Mouse (Mus musculus) E14TG2a.4 (cell line): ENCODE data around the gene Dlgap5.

ENCODE experiments used
- H3K27me3 ChIP-seq: 2 replicates; pipeline ENCODE4 v1.6.1; 2014; ENCODE audit warnings: low read length, control low read depth; ENCODE audit not compliant: insufficient read depth
- H3K36me3 ChIP-seq: 2 replicates; pipeline ENCODE4 v1.6.1; 2014; ENCODE audit warnings: low read length, control low read depth; ENCODE audit not compliant: insufficient read depth
- H3K4me1 ChIP-seq: replicated peaks from 2 replicates; pipeline ENCODE4 v1.6.1; 2014; ENCODE audit warnings: low read depth, low read length, control low read depth
- H3K4me3 ChIP-seq: replicated peaks from 2 replicates; pipeline ENCODE4 v1.5.1; 2014; ENCODE audit warnings: mild to moderate bottlenecking, low read length
- H3K9me3 ChIP-seq: 2 replicates; pipeline ENCODE4 v1.6.1; 2014; ENCODE audit warnings: low read length, control low read depth
- CTCF ChIP-seq: conservative IDR thresholded peaks from 2 replicates; pipeline ENCODE4 v1.5.1; 2014; ENCODE audit warnings: low read length
- NANOG ChIP-seq: IDR thresholded peaks from 2 replicates; pipeline ENCODE4 v1.6.1; 2014; ENCODE audit warnings: borderline replicate concordance, low read length, mixed read lengths
- POU5F1 ChIP-seq: IDR thresholded peaks from 2 replicates; pipeline ENCODE4 v1.6.1; 2014; ENCODE audit warnings: low read length, borderline replicate concordance

Dlgap5 gene

GRCm38 (mm10) chr14:47445331-47446095, 27.3 kb upstream of the Dlgap5 start:
- TF ChIP-seq POU5F1 (no peak), NANOG (no peak), CTCF (no peak)
- peaks cover 4% of the 10 kb centered on the region; the same call in 1 of the 2 replicates for H3K27me3 ChIP-seq
- H3K36me3 ChIP-seq, result no peaks in the 10 kb centered on the region
- H3K4me3 ChIP-seq, result no peak overlapping the region
- no peaks in the 10 kb centered on the region for H3K4me1 ChIP-seq
- H3K9me3 ChIP-seq, result no peaks in the 10 kb centered on the region

- Histone ChIP-seq H3K27me3 (peaks cover 4% of the 10 kb centered on the region; the same call in 1 of the 2 replicates), H3K36me3 (no peaks in the 10 kb centered on the region), H3K4me1 (no peaks in the 10 kb centered on the region), H3K9me3 (no peaks in the 10 kb centered on the region), H3K4me3 (no peak overlapping the region)
- TF ChIP-seq POU5F1 (no peak), CTCF (no peak), NANOG (no peak)
Measured at GRCm38 (mm10) chr14:47444907-47445306, 26.7 kb upstream of the Dlgap5 start.

GRCm38 (mm10) chr14:47438947-47439346, 20.7 kb upstream of the Dlgap5 start:
- H3K27me3 ChIP-seq, result peaks cover 4% of the 10 kb centered on the region; the same call in 1 of the 2 replicates
- no peaks in the 10 kb centered on the region for H3K36me3 ChIP-seq
- H3K4me3 ChIP-seq, result no peak overlapping the region
- no peaks in the 10 kb centered on the region for H3K4me1 ChIP-seq
- TF ChIP-seq POU5F1, result no peak
- no peak for TF ChIP-seq NANOG
- no peak for TF ChIP-seq CTCF
- H3K9me3 ChIP-seq, result peaks cover 9% of the 10 kb centered on the region

GRCm38 (mm10) chr14:47432987-47433386, 14.8 kb upstream of the Dlgap5 start:
- H3K4me1 ChIP-seq, result peaks cover 6% of the 10 kb centered on the region; the same call in 1 of the 2 replicates
- no peaks in the 10 kb centered on the region for H3K27me3 ChIP-seq
- no peaks in the 10 kb centered on the region for H3K36me3 ChIP-seq
- H3K9me3 ChIP-seq, result peaks cover 9% of the 10 kb centered on the region
- no peak overlapping the region for H3K4me3 ChIP-seq
- TF ChIP-seq POU5F1 (no peak), CTCF (peak; percentile 49), NANOG (no peak)

- Histone ChIP-seq H3K27me3 (no peaks in the 10 kb centered on the region), H3K36me3 (no peaks in the 10 kb centered on the region), H3K4me3 (no peak overlapping the region), H3K4me1 (peaks cover 49% of the 10 kb centered on the region), H3K9me3 (no peaks in the 10 kb centered on the region)
- no peak for TF ChIP-seq POU5F1
- no peak for TF ChIP-seq CTCF
Measured at GRCm38 (mm10) chr14:47422466-47422865, 4.3 kb upstream of the Dlgap5 start.

- H3K9me3 ChIP-seq, result no peaks in the 10 kb centered on the region
- H3K27me3 ChIP-seq, result no peaks in the 10 kb centered on the region
- peak overlapping the region; percentile 21 for H3K4me3 ChIP-seq
- TF ChIP-seq CTCF (no peak), POU5F1 (no peak), NANOG (no peak)
- H3K4me1 ChIP-seq, result peaks cover 57% of the 10 kb centered on the region
- peaks cover 7% of the 10 kb centered on the region for H3K36me3 ChIP-seq
Measured at GRCm38 (mm10) chr14:47421606-47422005, 3.4 kb upstream of the Dlgap5 start.

- Histone ChIP-seq H3K27me3 (no peaks in the 10 kb centered on the region), H3K9me3 (no peaks in the 10 kb centered on the region), H3K36me3 (peaks cover 25% of the 10 kb centered on the region), H3K4me3 (peak overlapping the region; percentile 39), H3K4me1 (peaks cover 74% of the 10 kb centered on the region)
- no peak for TF ChIP-seq POU5F1
- TF ChIP-seq CTCF, result no peak; the same call in 1 of the 2 replicates
- no peak for TF ChIP-seq NANOG
Measured at GRCm38 (mm10) chr14:47419723-47420276, 1.6 kb upstream of the Dlgap5 start.

GRCm38 (mm10) chr14:47419034-47419625, 923 bp upstream of the Dlgap5 start:
- no peaks in the 10 kb centered on the region for H3K9me3 ChIP-seq
- no peaks in the 10 kb centered on the region for H3K27me3 ChIP-seq
- TF ChIP-seq CTCF (no peak), NANOG (no peak), POU5F1 (no peak)
- peaks cover 31% of the 10 kb centered on the region for H3K36me3 ChIP-seq
- H3K4me1 ChIP-seq, result peaks cover 77% of the 10 kb centered on the region
- peak overlapping the region; percentile 86 for H3K4me3 ChIP-seq
